Mouse (Mus musculus) limb, embryonic 11.5 days (tissue): ENCODE results near the gene Ntn5. TPM values are rescaled to one million over a fixed set of nuclear protein-coding genes. Genes with fewer than 3 reads are reported as not detected.
A peak's percentile ranks its signal among the peaks of the same experiment; 100 is the strongest.

Experiments used
- ATAC-seq: fragments of 200-750 bp; cut with Nextera tagmentation; 2 replicates; pipeline ENCODE4 v1.8.0; 2017; ENCODE audit warnings: low read depth; ENCODE audit not compliant: insufficient number of reproducible peaks, low FRiP score, low TSS enrichment
- DNase-seq: peaks from one replicate; pipeline ENCODE4 v3.0.0-alpha.2; 2015; ENCODE audit warnings: low spot score
- H3K27ac ChIP-seq: fragments of 300-500 bp; sonication (generic); replicated peaks from 2 replicates; pipeline ENCODE4 v1.5.1; 2014; ENCODE audit warnings: low read depth, mild to moderate bottlenecking, low read length
- H3K27me3 ChIP-seq: fragments of 300-500 bp; sonication (generic); 2 replicates; pipeline ENCODE4 v1.6.1; 2014; ENCODE audit warnings: mild to moderate bottlenecking, low read length, mixed read lengths; ENCODE audit not compliant: control insufficient read depth, insufficient read depth
- H3K36me3 ChIP-seq: fragments of 300-500 bp; sonication (generic); 2 replicates; pipeline ENCODE4 v1.6.1; 2014; ENCODE audit warnings: mild to moderate bottlenecking, low read length, moderate library complexity, mixed read lengths; ENCODE audit not compliant: control insufficient read depth, insufficient read depth
- H3K4me1 ChIP-seq: fragments of 300-500 bp; sonication (generic); 2 replicates; pipeline ENCODE4 v1.6.1; 2014; ENCODE audit warnings: low read length, mixed read lengths; ENCODE audit not compliant: control insufficient read depth, insufficient read depth
- H3K4me2 ChIP-seq: fragments of 300-500 bp; sonication (generic); 2 replicates; pipeline ENCODE4 v1.6.1; 2014; ENCODE audit warnings: low read depth, mild to moderate bottlenecking, moderate library complexity; ENCODE audit not compliant: severe bottlenecking
- H3K4me3 ChIP-seq: fragments of 300-500 bp; sonication (generic); 2 replicates; pipeline ENCODE4 v1.5.1; 2014; ENCODE audit warnings: low read depth, low read length
- H3K9ac ChIP-seq: fragments of 300-500 bp; sonication (generic); 2 replicates; pipeline ENCODE4 v1.6.1; 2014; ENCODE audit warnings: mild to moderate bottlenecking, low read length
- H3K9me3 ChIP-seq: fragments of 300-500 bp; sonication (generic); 2 replicates; pipeline ENCODE4 v1.6.1; 2016; ENCODE audit warnings: low read length; ENCODE audit not compliant: control insufficient read depth
- WGBS: fragments of 180-500 bp; shearing (Covaris S2); extraction: QIAGEN DNeasy Blood & Tissue Kit; methylation state at CpG from one replicate; pipeline ENCODE4 v1.1.7; 2014; 5-methylcytosine and 5-hydroxymethylcytosine counted together
- polyA plus RNA-seq: library from polyadenylated mRNA; unstranded; fragments of >200 nt; fragmentation: Nextera tagmentation; extraction: Ambion mirVana; gene quantifications from 2 replicates; pipeline ENCODE4 v1.2.1, GENCODE M21; 2014

Gene Ntn5
- polyA plus RNA-seq, 1 experiment from 2014 or later, result 0.24 TPM

DNA sequence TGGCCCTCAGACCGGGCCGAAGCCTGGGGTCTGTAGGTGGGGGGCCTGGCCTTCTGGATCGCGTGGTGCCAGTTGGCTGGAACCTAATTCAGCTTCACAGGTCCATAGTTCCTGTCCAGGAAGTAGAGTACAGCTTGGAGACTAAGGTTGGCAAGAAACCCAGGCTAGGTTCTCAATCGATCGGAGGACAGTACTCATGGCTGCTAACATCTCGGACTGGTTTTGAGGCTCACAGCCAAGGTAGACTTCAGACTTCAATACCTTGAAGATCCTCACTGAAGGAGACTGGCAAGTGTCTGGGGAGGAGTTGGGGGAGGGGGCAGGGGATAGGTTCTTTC lies 37.4 kb downstream of the Ntn5 start:
- H3K36me3 ChIP-seq, result peaks cover 44% of the 10 kb centered on the region
- no peak overlapping the region for H3K4me3 ChIP-seq
- WGBS, result 80% methylated on average over 7 of the region's 7 CpGs
- H3K4me2 ChIP-seq, result no peak overlapping the region
- H3K9ac ChIP-seq, result no peak overlapping the region
- no peaks in the 10 kb centered on the region for H3K27me3 ChIP-seq
- H3K27ac ChIP-seq, result no peak overlapping the region
- DNase-seq (no peak), ATAC-seq (no peak)
- H3K9me3 ChIP-seq, result no peaks in the 10 kb centered on the region
- H3K4me1 ChIP-seq, result peaks cover 10% of the 10 kb centered on the region

GRCm38 (mm10) chr7:45721642-45722347 lies 38.0 kb downstream of the Ntn5 start:
- Histone ChIP-seq H3K9me3 (no peaks in the 10 kb centered on the region), H3K9ac (no peak overlapping the region), H3K4me1 (peaks cover 6% of the 10 kb centered on the region; the same call in 1 of the 2 replicates), H3K4me2 (no peak overlapping the region), H3K4me3 (no peak overlapping the region), H3K27ac (no peak overlapping the region), H3K36me3 (peaks cover 44% of the 10 kb centered on the region), H3K27me3 (no peaks in the 10 kb centered on the region)
- ATAC-seq, result no peak
- no peak for DNase-seq
- WGBS, result 60% methylated on average over 13 of the region's 13 CpGs

GRCm38 (mm10) chr7:45722348-45722713 lies 38.5 kb downstream of the Ntn5 start:
- no peaks in the 10 kb centered on the region for H3K9me3 ChIP-seq
- H3K36me3 ChIP-seq, result peaks cover 44% of the 10 kb centered on the region
- WGBS, result 77% methylated on average over 13 of the region's 13 CpGs
- ATAC-seq (no peak), DNase-seq (no peak)
- no peak overlapping the region for H3K27ac ChIP-seq
- no peak overlapping the region for H3K4me2 ChIP-seq
- 0 out of 2 replicates have a peak, but pooled peaks cover 6% of the 10 kb centered on the region for H3K4me1 ChIP-seq
- no peak overlapping the region for H3K9ac ChIP-seq
- H3K4me3 ChIP-seq, result no peak overlapping the region
- H3K27me3 ChIP-seq, result no peaks in the 10 kb centered on the region

DNA sequence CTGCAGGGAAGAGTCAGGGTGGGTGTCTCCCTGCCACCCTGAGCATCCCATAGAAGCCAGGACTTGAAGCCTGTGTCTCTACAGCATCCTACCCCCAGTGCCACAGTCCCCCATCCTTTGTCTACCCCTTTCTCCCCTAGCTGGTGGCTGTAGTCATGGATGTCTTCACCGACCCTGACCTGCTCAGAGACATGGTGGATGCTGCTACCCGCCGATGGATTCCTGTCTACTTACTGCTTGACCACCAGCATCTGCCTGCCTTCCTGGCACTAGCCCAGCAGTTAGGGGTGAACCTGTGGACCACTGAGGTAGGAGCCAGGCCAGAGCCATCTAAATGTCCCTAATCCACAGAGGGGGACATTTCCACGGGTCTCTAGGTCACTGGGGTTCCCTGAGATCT lies 39.5 kb downstream of the Ntn5 start:
- H3K9ac ChIP-seq, result no peak overlapping the region
- H3K27ac ChIP-seq, result no peak overlapping the region
- no peaks in the 10 kb centered on the region for H3K9me3 ChIP-seq
- peaks cover 44% of the 10 kb centered on the region for H3K36me3 ChIP-seq
- 83% methylated on average over 4 of the region's 4 CpGs for WGBS
- no peak for DNase-seq
- H3K4me1 ChIP-seq, result 0 out of 2 replicates have a peak, but pooled peaks cover 6% of the 10 kb centered on the region
- no peaks in the 10 kb centered on the region for H3K27me3 ChIP-seq
- H3K4me2 ChIP-seq, result no peak overlapping the region
- ATAC-seq, result no peak
- no peak overlapping the region for H3K4me3 ChIP-seq

GRCm38 (mm10) chr7:45723781-45724180 lies 40.0 kb downstream of the Ntn5 start:
- no peaks in the 10 kb centered on the region for H3K9me3 ChIP-seq
- H3K27me3 ChIP-seq, result no peaks in the 10 kb centered on the region
- H3K27ac ChIP-seq, result no peak overlapping the region
- no peak for DNase-seq
- 0 out of 2 replicates have a peak, but pooled peaks cover 6% of the 10 kb centered on the region for H3K4me1 ChIP-seq
- no peak overlapping the region for H3K4me2 ChIP-seq
- WGBS, result 94% methylated on average over 14 of the region's 14 CpGs
- H3K9ac ChIP-seq, result no peak overlapping the region
- peaks cover 46% of the 10 kb centered on the region for H3K36me3 ChIP-seq
- ATAC-seq, result no peak
- no peak overlapping the region for H3K4me3 ChIP-seq

DNA sequence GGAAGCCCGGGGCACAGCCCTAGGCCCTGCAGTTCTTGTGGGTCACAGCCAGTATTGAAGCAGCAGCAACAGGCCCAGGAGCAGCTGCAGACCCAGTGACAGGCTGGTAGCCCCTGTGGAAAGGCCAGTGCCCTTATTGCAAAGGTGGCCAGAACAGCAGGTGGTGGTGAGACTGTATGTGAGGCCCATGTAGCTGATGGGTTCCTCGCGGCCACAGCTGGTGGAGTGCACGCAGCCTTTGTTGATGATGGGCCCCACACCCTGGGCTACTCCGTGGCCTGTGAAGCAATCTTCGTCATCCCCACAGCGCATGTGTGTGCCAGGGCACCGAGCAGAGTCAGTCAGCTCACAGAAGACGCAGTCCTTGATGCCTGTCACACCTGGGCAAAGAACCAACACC lies 41.3 kb downstream of the Ntn5 start:
- no peaks in the 10 kb centered on the region for H3K27me3 ChIP-seq
- WGBS, result 91% methylated on average over 9 of the region's 9 CpGs
- no peak for ATAC-seq

GRCm38 (mm10) chr7:45725713-45726112 lies 41.9 kb downstream of the Ntn5 start, which contains the start of gene Spaca4:
Gene Spaca4, minus strand, starts transcription at chr7:45725813.
- H3K9me3 ChIP-seq, result no peaks in the 10 kb centered on the region
- peaks cover 37% of the 10 kb centered on the region for H3K36me3 ChIP-seq
- no peak for DNase-seq
- 0 out of 2 replicates have a peak within 1 kb of the TSS, but pooled peaks have one; percentile 7 for H3K9ac ChIP-seq
- no peaks in the 10 kb centered on the region for H3K27me3 ChIP-seq
- no peak within 1 kb of the TSS for H3K27ac ChIP-seq
- 0 out of 2 replicates have a peak within 1 kb of the TSS, but pooled peaks have one; percentile 5 for H3K4me3 ChIP-seq
- no peak for ATAC-seq
- H3K4me2 ChIP-seq, result no peak within 1 kb of the TSS
- peaks cover 4% of the 10 kb centered on the region; the same call in 1 of the 2 replicates for H3K4me1 ChIP-seq
- 90% methylated on average over 11 of the region's 11 CpGs for WGBS

More for the DNA sequence above, 41.3 kb downstream of the Ntn5 start:
- no peak overlapping the region for H3K27ac ChIP-seq
- 0 out of 2 replicates have a peak overlapping the region, but pooled peaks have one; percentile 5 for H3K4me3 ChIP-seq
- peaks cover 39% of the 10 kb centered on the region for H3K36me3 ChIP-seq
- no peak for DNase-seq
- no peak overlapping the region for H3K4me2 ChIP-seq
- H3K4me1 ChIP-seq, result no peaks in the 10 kb centered on the region
- H3K9me3 ChIP-seq, result no peaks in the 10 kb centered on the region
- H3K9ac ChIP-seq, result 0 out of 2 replicates have a peak overlapping the region, but pooled peaks have one; percentile 7

- Histone ChIP-seq H3K4me2 (no peak overlapping the region), H3K36me3 (peaks cover 31% of the 10 kb centered on the region), H3K4me1 (peaks cover 8% of the 10 kb centered on the region; the same call in 1 of the 2 replicates), H3K4me3 (no peak overlapping the region), H3K27me3 (no peaks in the 10 kb centered on the region), H3K9ac (no peak overlapping the region), H3K27ac (no peak overlapping the region), H3K9me3 (no peaks in the 10 kb centered on the region)
- WGBS, result 97% methylated on average over 10 of the region's 10 CpGs
- no peak for ATAC-seq
- DNase-seq, result no peak
Measured at GRCm38 (mm10) chr7:45726419-45726818, 42.6 kb downstream of the Ntn5 start.
